Mouse (Mus musculus): ENCODE results near the gene Zfp131.

Zfp131 gene

GRCm38 (mm10) chr13:119754635-119755020 lies 36.1 kb downstream of the Zfp131 start:
- DNase-seq = no peak

GRCm38 (mm10) chr13:119753859-119754634 lies 36.6 kb downstream of the Zfp131 start:
- no peak for DNase-seq

DNA sequence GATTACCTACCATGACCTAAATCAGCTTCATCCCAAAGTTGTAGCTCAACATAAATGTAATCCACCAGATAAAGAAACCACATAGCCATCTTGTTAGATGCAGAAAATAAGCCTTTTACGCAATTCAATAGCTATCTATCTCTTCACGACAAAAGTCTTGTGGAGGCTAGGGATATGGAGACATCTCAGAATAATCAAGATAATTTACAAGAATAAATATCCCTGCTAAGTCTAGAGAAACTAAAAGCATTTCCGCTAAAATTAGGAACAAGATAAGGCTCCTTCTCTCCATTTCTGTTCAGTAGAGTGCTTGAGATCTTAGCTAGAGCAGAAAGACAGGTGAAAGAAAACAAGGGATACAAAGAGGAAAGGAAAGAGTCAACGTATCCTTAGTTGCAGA lies 43.8 kb downstream of the Zfp131 start:
- DNase-seq = no peak

DNA sequence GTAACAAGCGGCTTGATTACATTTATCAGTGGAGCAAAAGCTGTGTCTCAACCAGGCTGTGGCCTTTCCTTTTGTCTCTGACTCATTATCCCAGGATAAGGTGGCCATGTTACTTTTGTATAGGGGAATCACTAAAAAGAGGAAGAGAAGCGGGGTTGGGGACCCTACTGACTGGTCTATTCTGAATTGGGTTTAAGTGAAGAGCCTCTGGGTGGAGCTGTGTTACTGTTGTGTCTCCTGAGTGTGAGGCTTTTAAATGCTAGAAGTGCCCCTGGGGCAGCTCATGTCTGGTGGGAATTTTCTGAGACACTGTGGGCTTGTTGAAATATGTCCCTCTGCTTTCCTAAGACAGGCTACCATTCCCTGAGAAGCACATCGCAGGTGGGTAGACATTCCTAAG lies 47.2 kb downstream of the Zfp131 start:
- DNase-seq = no peak

GRCm38 (mm10) chr13:119742711-119743415 lies 47.8 kb downstream of the Zfp131 start:
- no peak for DNase-seq

DNA sequence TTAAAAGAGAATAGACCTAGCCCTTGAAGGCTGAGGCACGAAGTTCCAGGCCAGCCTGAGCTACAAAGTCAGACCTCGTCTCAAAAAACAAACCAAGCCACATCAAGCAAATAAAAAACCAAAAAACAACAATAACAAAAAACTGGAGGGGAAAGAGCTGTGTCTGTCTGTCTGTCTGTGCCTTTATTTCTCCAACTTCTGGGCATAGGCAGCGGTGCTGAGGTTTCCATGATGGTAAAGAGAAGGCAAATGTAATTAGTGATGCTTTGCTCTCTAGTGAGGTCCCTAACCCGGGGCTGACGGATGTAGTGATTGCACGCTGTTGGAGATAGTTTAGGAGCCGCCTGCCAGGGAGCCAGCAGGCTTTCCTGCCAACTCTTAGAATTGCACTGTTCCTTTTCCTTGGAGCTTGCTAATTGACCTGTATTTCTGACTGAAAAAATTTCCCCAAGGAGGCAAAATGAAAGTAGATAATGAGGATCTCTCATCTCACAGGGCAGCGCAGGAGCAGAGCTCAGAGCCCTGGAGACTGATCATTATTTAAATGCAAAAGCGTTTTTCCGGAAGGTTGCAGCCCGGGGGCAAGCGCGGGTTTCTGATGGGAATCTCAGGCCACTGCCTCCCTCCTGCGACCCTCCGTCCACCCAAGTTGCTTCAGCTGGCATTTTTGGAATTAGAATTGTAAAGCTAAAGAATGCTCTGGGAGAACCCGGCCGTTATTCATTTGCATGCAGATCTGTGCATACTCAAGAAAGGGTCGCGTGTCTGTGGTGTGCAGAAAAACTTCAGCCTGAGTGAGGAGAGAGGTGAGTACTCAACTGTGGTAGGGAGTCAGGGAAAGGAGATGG lies 49.1 kb downstream of the Zfp131 start:
- DNase-seq = peak in 1 of 2 experiments; percentile 8

GRCm38 (mm10) chr13:119731448-119731847 lies 59.2 kb downstream of the Zfp131 start:
- DNase-seq = no peak

DNA sequence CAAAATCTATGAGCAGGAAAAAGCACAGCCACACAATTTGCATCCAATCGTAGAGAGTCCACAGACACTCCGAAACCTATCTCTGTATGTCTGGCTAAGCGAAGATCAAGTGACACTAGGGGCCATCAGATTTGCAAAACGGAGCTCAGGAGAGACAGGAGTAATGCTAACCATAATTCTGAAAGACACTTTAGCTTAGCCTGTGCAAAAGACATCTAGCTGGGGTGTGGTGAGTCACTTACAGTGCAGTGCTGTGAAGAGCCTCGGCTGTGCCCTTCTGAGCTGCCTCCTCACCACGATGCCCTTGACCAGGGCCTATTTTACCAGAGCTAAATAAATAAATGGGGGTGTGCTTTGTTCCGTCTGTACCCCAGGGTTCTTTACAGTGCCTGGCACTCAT lies 61.3 kb downstream of the Zfp131 start:
- no peak for DNase-seq

GRCm38 (mm10) chr13:119727608-119728387 lies 62.9 kb downstream of the Zfp131 start:
- no peak for DNase-seq

DNA sequence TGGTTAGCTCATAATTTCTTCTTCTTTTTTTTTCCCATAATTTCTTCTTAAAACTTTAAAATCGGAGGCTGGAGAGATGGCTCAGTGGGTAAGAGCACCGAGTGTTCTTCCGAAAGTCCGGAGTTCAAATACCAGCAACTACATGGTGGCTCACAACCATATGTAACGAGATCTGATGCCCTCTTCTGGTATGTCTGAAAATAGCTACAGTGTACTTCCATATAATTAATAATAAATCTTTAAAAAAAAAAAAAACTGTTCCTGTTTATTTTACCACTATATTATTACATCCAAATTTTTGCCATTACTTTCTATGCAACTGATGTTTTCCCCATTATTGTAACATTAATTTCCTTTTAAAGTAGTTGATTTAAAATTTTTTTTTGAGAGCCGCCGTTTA lies 66.1 kb downstream of the Zfp131 start:
- peak in 1 of 2 experiments; percentile 29 for DNase-seq

DNA sequence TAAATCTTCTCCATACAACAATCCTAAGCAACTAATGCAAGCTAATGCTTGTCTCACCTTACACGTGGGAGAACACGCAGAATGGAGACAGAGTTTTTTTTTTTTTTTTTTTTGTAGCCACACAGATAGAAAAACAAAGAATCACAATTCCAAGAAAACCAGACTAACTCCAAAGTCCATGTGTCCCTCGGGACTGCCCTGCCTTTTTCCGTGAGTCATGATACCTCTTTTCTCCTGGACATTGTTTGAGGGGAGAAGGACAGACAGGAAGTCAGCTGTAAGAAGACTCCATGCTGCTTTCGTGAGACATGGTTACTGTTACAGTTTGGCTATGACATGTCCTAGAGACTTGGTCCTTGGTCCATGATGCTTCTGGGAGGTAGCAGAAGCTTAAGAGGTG lies 67.3 kb downstream of the Zfp131 start:
- peak in 1 of 2 experiments; percentile 35 for DNase-seq

DNA sequence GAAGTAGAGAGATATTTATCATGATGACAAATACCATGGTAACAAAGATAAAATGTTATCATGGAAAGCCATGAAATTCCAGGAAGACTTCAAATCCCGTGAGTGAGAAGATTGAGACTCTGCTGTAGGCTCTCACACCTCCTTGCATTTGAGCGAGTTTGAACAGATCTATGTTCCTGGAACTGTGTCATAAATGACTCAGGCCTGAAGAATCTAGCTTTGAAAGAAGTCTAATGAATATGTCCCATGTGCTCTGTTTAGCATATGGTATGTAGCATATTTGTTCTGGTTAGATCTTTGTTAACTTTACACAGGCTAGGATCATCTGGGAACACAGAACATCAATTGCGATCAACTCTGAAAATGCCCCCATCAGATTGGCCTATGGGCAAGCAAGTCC lies 68.2 kb downstream of the Zfp131 start:
- DNase-seq = no peak

GRCm38 (mm10) chr13:119716105-119716504 lies 74.6 kb downstream of the Zfp131 start:
- no peak for DNase-seq
